Mouse (Mus musculus): Measurements from ENCODE around the gene Rnf220.

Gene Rnf220

GRCm38 (mm10) chr4:117291696-117292095 is 205.2 kb downstream of the Rnf220 start:
- no peak for DNase-seq

DNA sequence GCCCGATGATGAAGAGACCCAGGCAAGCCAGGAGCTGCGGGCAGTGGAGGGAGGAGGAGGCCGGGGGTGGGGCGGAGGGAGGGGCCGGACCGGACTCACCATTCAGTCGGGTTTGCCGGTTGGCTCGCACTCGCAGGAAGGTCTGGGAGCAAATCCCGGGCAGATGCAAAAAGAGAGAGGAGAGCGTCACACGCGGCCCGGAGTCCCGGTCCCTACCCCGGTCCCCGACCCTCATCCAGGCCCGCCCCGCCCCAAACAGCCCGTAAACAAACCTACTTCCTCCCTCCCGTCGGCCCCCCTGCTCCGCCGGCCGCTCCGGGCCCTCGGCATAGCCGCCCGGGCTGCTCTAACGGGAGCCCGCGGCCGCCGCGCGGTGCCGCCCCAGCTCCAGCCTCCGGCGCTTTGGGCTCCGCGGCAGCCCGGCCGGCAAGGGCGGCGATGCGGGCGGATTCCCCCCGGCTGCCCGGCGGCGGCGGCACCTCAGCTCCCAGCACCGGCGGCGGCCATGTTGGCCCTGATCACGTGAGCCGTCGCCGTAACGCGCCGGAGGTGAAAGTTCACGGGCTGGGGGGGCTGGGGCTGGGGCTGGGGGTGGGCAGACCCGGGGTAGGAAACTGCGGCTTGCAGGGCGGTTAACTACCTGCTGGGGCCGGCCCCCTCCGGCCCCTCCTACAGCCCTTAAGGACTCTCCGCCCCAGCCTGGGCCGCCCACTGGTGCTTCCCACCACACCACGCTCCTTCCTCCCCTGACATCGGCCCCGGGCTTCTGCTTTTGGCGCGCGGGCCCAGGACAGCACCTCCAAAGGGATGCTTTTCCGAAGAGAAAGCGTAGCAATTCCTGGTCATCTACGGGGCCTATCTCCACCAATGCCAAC is 207.7 kb downstream of the Rnf220 start:
- peak; percentile 65 for DNase-seq

- DNase-seq = no peak
These were observed 208.4 kb downstream of the Rnf220 start for GRCm38 (mm10) chr4:117288277-117288926.

DNA sequence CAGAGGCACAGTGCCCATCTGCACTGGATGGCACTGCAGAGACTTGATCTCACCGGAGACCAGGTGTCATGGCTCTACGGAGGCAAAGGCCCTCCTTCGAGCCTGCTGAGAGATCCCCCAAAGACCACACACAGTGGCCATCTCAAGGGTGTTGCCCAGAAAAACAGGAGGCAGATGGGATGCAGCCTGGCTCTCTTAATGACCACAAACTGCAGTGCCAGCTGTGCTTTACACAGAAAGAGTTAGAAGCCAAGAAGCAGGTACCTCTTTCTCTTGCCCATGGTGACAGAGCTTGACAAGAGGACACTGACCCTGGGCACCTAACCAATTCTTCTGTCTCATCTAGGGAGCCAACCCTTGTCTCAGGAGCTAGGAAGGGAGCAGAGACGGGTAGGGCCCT is 212.5 kb downstream of the Rnf220 start:
- DNase-seq = no peak

- no peak for DNase-seq
These were observed 213.3 kb downstream of the Rnf220 start for GRCm38 (mm10) chr4:117283271-117284191.

DNA sequence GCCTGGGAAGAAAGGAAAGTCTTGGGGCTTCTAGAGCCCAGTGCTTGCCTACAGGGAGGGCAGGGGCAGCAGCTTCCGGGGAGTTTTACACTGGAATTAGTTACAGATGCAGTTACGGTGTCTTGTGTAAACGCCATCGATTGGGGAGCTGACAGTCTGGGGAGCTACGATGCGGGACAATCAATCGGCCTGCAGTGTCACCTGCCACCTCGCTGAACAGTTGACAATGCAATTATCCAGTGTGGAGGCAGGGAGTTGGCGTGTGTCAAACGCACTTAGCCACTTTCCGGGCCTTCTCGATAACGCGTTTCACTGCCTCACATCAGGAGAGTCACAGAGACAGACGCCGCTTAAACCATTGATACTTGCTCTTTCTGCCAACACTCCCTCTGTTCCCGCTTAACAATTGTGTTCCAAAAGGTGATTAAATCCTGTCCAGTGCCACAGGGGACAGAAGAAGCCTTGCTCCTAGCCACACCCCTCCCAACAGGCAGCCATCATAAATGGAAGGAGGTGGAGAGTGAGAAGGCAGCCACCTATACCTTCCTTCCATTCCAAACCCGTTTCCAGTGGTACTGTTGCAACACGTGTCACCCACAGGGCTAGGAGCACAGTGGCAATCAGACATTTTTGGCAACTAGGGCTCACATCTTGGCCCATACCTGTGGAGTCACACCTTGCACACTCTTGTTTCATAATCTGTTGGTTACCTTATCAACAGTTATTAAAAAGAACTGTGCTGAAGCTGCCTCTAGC is 215.6 kb downstream of the Rnf220 start:
- no peak for DNase-seq

DNA sequence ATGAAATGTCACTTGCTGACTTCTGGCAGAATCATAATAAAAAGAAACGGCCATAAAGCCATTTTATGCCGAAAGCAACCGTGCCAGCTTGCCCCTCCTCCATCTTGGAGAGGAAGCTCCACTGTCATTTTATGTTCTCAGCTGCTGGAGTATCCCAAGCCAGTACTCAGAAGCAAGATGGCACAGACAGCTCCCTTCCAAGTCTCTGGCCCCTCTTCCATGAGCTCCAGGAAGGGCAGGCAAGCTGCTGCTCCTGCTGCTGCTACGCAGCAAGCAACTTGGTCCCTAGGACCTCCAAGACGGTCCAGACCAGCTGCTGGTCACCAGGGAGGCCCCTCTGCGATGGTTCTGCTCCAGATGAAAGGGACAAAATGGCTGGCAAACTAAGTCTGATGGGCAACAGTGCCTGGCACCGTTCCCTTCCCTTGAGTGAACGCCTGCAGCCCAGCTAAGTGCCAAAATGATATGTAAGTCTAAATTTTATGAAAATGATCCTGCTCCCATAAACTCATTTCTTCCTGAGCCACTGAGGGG is 216.4 kb downstream of the Rnf220 start:
- DNase-seq = no peak

DNA sequence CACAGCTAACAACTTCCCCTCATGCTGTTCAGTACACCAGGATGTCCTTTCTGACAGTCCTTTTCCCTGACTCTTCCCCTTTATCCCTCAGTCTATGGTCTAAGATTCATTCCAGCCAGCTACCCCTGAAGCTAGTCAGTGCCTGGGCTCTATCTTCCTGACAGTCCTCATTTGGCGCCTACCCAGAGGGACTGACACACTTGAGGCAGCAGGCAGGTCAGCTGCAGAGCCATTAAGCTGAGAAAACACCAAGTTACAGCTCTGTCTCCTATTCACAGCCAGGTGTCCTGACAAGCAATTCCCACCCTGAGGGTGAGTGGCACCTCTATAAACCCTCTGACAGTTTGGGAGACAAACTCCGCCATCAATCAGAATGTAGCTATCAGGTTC is 217.6 kb downstream of the Rnf220 start:
- DNase-seq = no peak

- DNase-seq = no peak
These were observed 218.2 kb downstream of the Rnf220 start for GRCm38 (mm10) chr4:117278381-117279252.

GRCm38 (mm10) chr4:117277687-117278086 is 219.2 kb downstream of the Rnf220 start:
- DNase-seq = no peak

DNA sequence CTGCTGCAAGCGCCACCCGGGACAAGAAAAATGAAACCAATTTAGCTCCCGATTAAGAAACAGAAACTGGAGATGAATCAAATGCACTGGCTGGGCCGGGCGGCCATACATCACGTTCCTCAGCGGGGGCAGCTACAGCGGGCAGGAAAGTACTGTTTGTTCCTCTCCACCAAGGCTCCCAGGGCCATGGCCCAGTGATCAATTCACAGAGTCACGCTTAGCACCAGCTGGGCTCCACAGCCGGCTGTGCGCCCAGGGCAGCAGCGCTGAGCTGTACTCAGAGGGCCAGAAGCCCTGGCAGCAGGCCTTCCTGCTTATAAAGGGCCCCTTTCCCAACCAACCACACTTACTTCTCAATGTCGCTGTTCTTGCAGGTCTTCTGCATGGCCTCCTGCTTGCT is 219.8 kb downstream of the Rnf220 start:
- no peak for DNase-seq

DNA sequence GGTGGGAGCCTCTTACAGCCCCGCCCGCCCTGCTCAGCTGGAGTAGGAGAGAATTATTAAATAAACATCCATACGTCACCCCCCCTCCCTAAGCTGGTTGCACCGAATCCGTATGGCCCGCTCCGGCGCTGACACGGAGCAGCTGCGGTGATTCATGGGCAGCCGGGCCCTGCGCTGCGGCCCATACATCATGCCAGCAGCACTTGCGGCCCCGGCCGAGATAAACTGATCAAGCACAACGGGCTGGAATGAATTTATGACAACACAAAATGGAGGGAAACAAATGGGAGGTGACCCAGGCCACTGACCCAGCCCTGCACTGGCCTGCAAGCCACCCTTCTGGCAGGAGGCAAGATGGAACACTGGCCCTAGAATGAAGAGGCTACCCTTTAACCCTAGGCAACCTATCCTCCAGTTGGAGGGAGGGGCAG is 220.6 kb downstream of the Rnf220 start:
- DNase-seq = no peak

DNA sequence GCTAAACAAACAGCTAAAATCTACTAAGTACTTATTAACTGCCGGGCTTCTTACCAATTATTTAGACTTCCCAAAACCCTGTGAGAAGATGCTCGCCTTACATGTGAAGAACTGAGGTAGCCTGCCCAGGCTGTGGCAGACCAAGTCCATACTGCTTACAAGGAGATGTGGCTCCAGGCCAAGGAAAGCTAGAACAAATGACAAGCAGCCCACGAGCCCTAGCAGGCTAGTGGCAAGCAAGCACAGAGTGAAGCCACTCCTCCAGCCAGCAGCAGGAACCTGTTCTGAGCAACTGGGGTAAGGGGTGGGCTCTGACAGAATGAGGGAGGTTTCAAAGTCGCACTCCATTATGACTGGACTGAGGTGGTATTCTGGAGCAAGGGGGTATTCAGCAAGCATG is 222.1 kb downstream of the Rnf220 start:
- no peak for DNase-seq

GRCm38 (mm10) chr4:117272459-117272858 is 224.4 kb downstream of the Rnf220 start:
- no peak for DNase-seq

- peak; percentile 42 for DNase-seq
These were observed 226.6 kb downstream of the Rnf220 start for GRCm38 (mm10) chr4:117270278-117270677.

- no peak for DNase-seq
These were observed 228.9 kb downstream of the Rnf220 start for GRCm38 (mm10) chr4:117267831-117268437.

GRCm38 (mm10) chr4:117267284-117267683 is 229.6 kb downstream of the Rnf220 start:
- DNase-seq = peak; percentile 47

DNA sequence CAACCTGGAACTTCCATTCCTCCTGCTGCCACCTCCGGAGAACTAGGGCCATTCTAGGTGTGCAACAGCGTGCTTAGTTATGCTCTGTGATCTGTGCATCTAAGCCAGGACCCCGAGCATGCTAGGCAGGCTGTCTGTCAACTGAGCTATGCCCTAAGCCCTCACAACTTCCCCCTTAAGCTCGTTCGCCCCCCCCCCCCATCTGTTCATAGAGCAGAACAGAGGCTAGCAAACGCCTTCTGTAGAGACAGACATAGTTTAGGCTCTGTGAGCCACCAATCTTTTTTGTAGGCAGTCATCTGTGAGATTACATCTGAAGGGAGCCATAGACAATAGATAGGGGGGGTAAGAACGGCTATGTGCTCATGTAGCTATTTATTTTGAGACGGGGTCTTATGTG is 233.9 kb downstream of the Rnf220 start:
- DNase-seq = no peak

DNA sequence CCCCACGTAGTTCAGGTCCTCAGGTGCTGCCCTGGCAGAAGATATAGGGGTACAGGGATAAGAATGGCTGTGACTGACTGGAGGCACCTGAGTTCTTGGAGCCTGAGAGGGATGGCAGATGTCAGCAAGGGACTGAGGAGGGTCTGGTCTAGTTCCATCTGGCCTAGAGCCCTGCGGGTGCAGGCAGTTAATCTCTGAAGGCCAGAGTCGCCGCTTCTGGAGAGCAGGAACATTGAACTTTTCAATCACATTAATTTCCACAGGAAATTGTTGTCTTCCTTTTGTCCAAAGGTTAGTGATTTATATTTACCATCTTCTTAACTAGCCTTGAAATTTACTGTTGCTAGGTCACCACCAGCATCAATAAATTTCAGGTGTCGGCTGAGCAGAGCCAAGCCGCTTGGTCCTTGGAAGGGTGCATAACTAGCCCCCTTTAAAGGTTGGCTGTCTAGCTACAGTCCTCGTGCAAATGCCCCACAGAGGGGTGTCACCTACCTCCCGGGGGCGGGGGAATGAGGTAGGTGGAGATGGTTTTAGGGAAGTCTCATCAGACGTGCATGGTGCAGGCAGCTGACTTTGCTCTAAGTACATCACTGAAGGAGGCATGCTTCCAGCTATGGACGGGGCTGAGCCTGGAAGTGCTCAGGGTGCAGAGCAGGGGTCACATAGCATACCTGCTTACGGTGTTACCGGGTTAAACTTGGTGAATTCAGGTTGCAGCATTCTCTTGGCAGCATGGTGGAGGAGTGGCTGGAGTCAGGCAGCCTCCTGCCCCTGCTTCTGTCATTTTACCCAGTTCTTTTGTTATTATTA is 234.5 kb downstream of the Rnf220 start:
- no peak for DNase-seq

DNA sequence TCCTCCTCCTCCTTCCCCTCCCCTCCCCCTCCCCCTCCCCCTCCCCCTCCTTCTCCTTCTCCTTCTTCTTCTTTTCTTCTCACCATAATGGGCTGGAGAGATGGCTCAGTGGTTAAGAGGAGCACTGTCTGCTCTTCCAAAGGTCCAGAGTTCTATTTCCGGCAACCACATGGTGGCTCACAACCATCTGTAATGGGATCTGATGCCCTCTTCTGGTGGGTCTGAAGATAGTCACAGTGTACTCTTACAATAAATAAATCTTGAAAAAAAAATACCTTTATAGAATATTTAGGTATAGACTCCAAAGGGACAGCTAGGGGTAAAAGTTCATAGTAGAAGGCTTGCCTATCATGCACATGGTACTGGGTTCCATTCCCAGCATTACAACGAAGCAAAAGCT is 235.6 kb downstream of the Rnf220 start:
- DNase-seq = no peak

Measured in cerebellum, adult 11 months (tissue).